Mouse (Mus musculus) gastrocnemius, adult 8-10 months (tissue): ENCODE results near the gene Dlgap4. TPM values are rescaled to one million over a fixed set of nuclear protein-coding genes. Genes with fewer than 3 reads are reported as not detected.
"Not testable (repeated sequence)": the region's sequence is repeated elsewhere in the genome, so short reads cannot be mapped to it uniquely, and the experiment has no call there.

Experiments
- DNase-seq, 2 experiments: peaks; one replicate each; pipeline ENCODE4 v3.0.0; 2022; ENCODE audit warnings: low spot score in 2 of 2
- total RNA-seq, 4 experiments: library from RNA; stranded (reverse); gene quantifications; 2 replicates each; pipeline ENCODE4 v1.2.4; 2022

Dlgap4 gene
- total RNA-seq, 4 experiments from 2014 or later: 39.2 to 51.0 (median 49.6) TPM

- no peak for DNase-seq
Measured at GRCm38 (mm10) chr2:156788836-156789235, 175.3 kb downstream of the Dlgap4 start.

GRCm38 (mm10) chr2:156798516-156798915 lies 185.0 kb downstream of the Dlgap4 start:
- no peak for DNase-seq

- DNase-seq: no peak
Measured at GRCm38 (mm10) chr2:156801045-156801444, 187.5 kb downstream of the Dlgap4 start.

GRCm38 (mm10) chr2:156802116-156802515 lies 188.6 kb downstream of the Dlgap4 start:
- DNase-seq: not testable (repeated sequence)

- no peak for DNase-seq
Measured at GRCm38 (mm10) chr2:156803698-156804372, 190.3 kb downstream of the Dlgap4 start.

GRCm38 (mm10) chr2:156804589-156804988 lies 191.1 kb downstream of the Dlgap4 start:
- no peak for DNase-seq

GRCm38 (mm10) chr2:156806886-156807285 lies 193.4 kb downstream of the Dlgap4 start:
- no peak for DNase-seq

- peak; percentile 27 to 34 for DNase-seq
Measured at GRCm38 (mm10) chr2:156809579-156809978, 196.1 kb downstream of the Dlgap4 start.

GRCm38 (mm10) chr2:156810716-156811115 lies 197.2 kb downstream of the Dlgap4 start:
- DNase-seq: no peak

GRCm38 (mm10) chr2:156811556-156811955 lies 198.1 kb downstream of the Dlgap4 start:
- no peak for DNase-seq

Other genes starting within 250 kb of the Dlgap4 start
- gene Epb41l1, start 192.8 kb upstream of the Dlgap4 start, total RNA-seq: 1 to 10 TPM; 3.0 to 6.0 (median 3.5) TPM
- 10 to 100 TPM; 19.6 to 25.5 (median 22.0) TPM for gene Aar2, start 66.1 kb upstream of the Dlgap4 start, total RNA-seq
- 10 to 100 TPM; 28.1 to 44.3 (median 31.9) TPM for gene Myl9, start 161.7 kb downstream of the Dlgap4 start, total RNA-seq
- gene Tgif2, start 226.3 kb downstream of the Dlgap4 start, total RNA-seq: under 1 TPM in 3 of 4 experiments, not detected in 1; 0.16 to 0.38 (median 0.17) TPM
- gene 4930518I15Rik, start 244.2 kb downstream of the Dlgap4 start, total RNA-seq: under 1 TPM; 0.22 to 0.86 (median 0.40) TPM
- gene Rab5if, start 249.4 kb downstream of the Dlgap4 start, total RNA-seq: 10 to 100 TPM; 84.3 to 97.1 (median 88.1) TPM